8 mouse cellular contexts compared by ENCODE assay signal in the genomic region with DNA sequence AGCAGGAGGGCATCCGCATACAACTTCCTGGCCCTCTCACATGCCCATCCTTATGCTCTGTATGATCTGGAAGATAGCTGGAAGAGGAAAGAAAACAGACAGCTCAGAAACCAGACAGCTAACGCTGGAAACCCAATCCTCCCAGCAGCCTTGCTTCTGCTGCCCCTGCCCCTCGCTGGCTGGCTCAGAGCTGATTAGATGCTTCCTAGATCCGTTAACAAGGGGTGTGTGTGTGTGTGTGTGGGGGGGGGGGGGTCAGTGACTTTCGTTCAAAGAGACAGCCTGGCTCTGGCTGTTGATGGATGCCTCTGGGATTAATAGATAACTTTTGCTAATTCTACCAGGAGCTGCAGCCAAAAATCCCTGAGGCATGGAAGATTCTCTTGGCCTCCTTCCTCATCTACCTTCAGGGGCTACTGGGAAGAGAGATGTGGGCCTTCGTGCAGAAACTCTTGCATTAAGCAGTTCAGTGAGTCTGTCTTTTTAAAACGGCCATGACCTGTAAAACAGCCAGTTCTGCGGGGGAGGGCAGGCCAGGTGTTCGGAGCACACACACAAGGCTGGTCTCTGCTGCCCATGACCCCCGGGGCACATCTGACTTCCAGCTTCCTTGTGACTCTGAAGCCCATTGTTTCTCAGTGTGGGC. TPM values are rescaled to one million over a fixed set of nuclear protein-coding genes. Genes with fewer than 3 reads are reported as not detected.
DNase-seq lines count a peak whose midpoint lies in the region; ATAC-seq and TF ChIP-seq lines count a peak whose summit lies in the region.

No protein-coding gene starts in this region.

- peak; percentile 53; the same call in 1 of the 2 replicates for ATAC-seq in forebrain, embryonic 13.5 days
- no peak for ATAC-seq in midbrain, postnatal 0 days (ENCODE audit: low FRiP score)

- H3K27me3 ChIP-seq in forebrain, embryonic 13.5 days: no peaks in the 10 kb centered on the region
- H3K27me3 ChIP-seq in midbrain, postnatal 0 days (ENCODE audit: insufficient read depth, low read length): no peaks in the 10 kb centered on the region

- peak overlapping the region; percentile 57 for H3K4me2 ChIP-seq in forebrain, embryonic 13.5 days
- H3K4me2 ChIP-seq in midbrain, postnatal 0 days (ENCODE audit: low read depth, low read length, poor library complexity, severe bottlenecking): no peak overlapping the region

- H3K36me3 ChIP-seq in forebrain, embryonic 13.5 days (ENCODE audit: poor library complexity, severe bottlenecking): no peaks in the 10 kb centered on the region
- H3K36me3 ChIP-seq in midbrain, postnatal 0 days (ENCODE audit: insufficient read depth, low read length): peaks cover 4% of the 10 kb centered on the region; the same call in 1 of the 2 replicates

- H3K4me1 ChIP-seq in forebrain, embryonic 13.5 days: peaks cover 16% of the 10 kb centered on the region
- 0 out of 2 replicates have a peak, but pooled peaks cover 6% of the 10 kb centered on the region for H3K4me1 ChIP-seq in midbrain, postnatal 0 days (ENCODE audit: insufficient read depth, low read length)

- whole genome bisulfite sequencing in forebrain, embryonic 13.5 days: 22% methylated on average over 10 of the region's 10 CpGs
- 19% methylated on average over 10 of the region's 10 CpGs for WGBS in midbrain, postnatal 0 days

- intact Hi-C loops in gastrocnemius, adult 2 months (cut with DNase I): no loop called here

- H3K9ac ChIP-seq in forebrain, embryonic 13.5 days: peak overlapping the region; percentile 45; the same call in 1 of the 2 replicates
- 0 out of 2 replicates have a peak overlapping the region, but pooled peaks have one; percentile 24 for H3K9ac ChIP-seq in midbrain, postnatal 0 days (replicated peaks; ENCODE audit: low read length, poor library complexity, severe bottlenecking)

- H3K27ac ChIP-seq in forebrain, embryonic 13.5 days: peak overlapping the region; percentile 52
- H3K27ac ChIP-seq in midbrain, postnatal 0 days (ENCODE audit: low read depth, low read length): peak overlapping the region; percentile 4; the same call in 1 of the 2 replicates
- H3K27ac ChIP-seq in gastrocnemius, adult 2 months: no peak overlapping the region

- peak overlapping the region; percentile 22 for H3K4me3 ChIP-seq in forebrain, embryonic 13.5 days
- H3K4me3 ChIP-seq in midbrain, postnatal 0 days (ENCODE audit: low read depth, low read length): no peak overlapping the region
- H3K4me3 ChIP-seq in gastrocnemius, adult 2 months: no peak overlapping the region

- no peaks in the 10 kb centered on the region for H3K9me3 ChIP-seq in forebrain, embryonic 13.5 days (replicated peaks)
- no peaks in the 10 kb centered on the region for H3K9me3 ChIP-seq in midbrain, postnatal 0 days (ENCODE audit: low read length)

- DNase-seq in spleen, postnatal 10 days (ENCODE audit: low spot score in 2 of 2): peak; percentile 44 to 47
- no peak for DNase-seq in spleen, postnatal 4 days (ENCODE audit: low spot score in 2 of 2)
- peak; percentile 67 to 84 for DNase-seq in kidney, postnatal 36 days
- peak; percentile 56 for DNase-seq in midbrain, postnatal 0 days (ENCODE audit: low spot score)
- DNase-seq in ovary, adult 18-20 months (ENCODE audit: low spot score): no peak
- DNase-seq in adrenal gland, postnatal 25 days: no peak
- no peak for DNase-seq in gastrocnemius, adult 2 months

- no peak for TF ChIP-seq CTCF in midbrain, postnatal 0 days (IDR thresholded peaks at IDR 0.05)
- no peak for TF ChIP-seq CTCF in gastrocnemius, adult 2 months (IDR thresholded peaks at IDR 0.05)

RNA-seq across cellular contexts. Expression of a gene that starts 23.4 kb away (rescaled TPM):
- polyA plus RNA-seq in forebrain, embryonic 13.5 days (2015; fragmentation: Nextera tagmentation; extraction: Ambion mirVana): 75.8 and 76.8 TPM in 2 replicates
- 164 and 199 TPM in 2 replicates for total RNA-seq in midbrain, postnatal 0 days (2014; rRNA removed)
- polyA plus RNA-seq in midbrain, postnatal 0 days (2015; fragmentation: Nextera tagmentation; extraction: Ambion mirVana): 271 and 292 TPM in 2 replicates
- total RNA-seq in adrenal gland, postnatal 25 days (2021): 4.9 and 5.8 TPM in 2 replicates
- under 1 TPM in 1 of 2 experiments, not detected in 1; 0.64 TPM for total RNA-seq in gastrocnemius, adult 2 months (2021)

Comparison
In these comparisons a context has a peak if more than half of its experiments do, and no peak if none do; other contexts are left out.
1. DNase-seq: peak in spleen, postnatal 10 days (2 of 2), kidney, postnatal 36 days (2 of 2) and midbrain, postnatal 0 days (single experiment); none in spleen, postnatal 4 days (0 of 2), ovary, adult 18-20 months (single experiment), adrenal gland, postnatal 25 days (single experiment) and gastrocnemius, adult 2 months (single experiment).
2. RNA of a gene that starts 23.4 kb away (total RNA-seq): 164 to 199 TPM in midbrain, postnatal 0 days; 4.9 to 5.8 TPM in adrenal gland, postnatal 25 days and 0.64 TPM in gastrocnemius, adult 2 months; every median in the first group is over 10 times any median in the second.